Mouse (Mus musculus): ENCODE measurements around the gene Plekhh2.

Plekhh2 gene

DNA sequence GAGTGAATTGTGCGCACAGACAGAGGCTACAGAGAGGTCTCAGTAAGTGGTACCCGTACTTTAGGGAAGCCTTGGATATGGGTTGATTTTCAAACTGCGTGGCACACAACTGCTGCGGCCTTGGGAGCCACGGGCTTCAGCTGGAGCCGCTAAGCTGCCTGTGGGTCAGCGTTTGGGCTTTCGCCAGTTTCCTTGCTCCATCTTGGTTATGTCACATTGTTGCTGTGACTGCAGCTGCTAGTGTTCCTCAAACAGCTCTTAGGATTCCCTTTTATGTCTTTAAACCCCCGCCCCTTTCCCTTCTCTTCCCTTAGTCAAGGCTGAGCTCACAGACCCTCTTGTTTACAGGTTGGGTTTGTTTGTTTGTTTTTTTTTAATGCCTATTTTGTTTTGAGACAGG, 61.6 kb downstream of the Plekhh2 start:
- CTCF ChIA-PET: no interaction called here

DNA sequence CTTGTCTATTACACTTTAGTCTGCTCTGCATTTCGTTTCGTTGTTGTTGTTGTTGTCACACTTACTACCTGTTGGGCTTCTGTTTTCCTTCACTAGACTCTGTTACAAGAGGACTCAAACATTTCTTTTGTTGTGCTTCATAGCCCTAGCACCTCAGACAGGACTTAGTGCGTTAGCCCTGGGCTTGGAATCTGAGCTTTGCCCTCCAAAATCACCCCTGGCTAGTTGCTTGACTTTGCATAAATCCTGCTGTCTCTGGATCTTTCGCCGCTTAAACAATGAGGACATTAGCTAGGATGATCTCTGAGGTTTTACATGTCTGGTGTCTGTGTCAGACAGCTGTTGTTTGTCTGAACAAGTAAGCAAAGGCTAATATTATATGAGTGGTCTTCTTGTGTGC, 62.2 kb downstream of the Plekhh2 start:
- CTCF ChIA-PET: no interaction called here

DNA sequence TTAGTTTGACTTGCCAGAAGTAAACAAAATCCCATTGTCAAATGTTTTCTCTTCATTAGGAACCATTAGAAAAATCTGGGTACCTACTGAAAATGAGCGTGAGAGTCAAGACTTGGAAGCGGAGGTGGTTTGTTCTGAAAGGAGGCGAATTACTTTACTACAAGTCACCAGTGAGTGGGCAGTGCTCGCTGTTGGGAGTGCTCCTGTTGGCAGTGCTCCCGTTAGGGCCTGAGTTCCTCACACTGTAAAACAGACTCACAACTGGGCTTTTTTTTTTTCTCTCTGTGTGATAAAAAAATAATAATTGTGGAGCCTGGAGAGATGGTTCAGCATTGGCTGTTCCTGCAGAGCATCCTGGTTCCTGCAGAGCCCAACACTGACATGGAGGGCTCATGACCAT, 63.4 kb downstream of the Plekhh2 start:
- CTCF ChIA-PET: no interaction called here

DNA sequence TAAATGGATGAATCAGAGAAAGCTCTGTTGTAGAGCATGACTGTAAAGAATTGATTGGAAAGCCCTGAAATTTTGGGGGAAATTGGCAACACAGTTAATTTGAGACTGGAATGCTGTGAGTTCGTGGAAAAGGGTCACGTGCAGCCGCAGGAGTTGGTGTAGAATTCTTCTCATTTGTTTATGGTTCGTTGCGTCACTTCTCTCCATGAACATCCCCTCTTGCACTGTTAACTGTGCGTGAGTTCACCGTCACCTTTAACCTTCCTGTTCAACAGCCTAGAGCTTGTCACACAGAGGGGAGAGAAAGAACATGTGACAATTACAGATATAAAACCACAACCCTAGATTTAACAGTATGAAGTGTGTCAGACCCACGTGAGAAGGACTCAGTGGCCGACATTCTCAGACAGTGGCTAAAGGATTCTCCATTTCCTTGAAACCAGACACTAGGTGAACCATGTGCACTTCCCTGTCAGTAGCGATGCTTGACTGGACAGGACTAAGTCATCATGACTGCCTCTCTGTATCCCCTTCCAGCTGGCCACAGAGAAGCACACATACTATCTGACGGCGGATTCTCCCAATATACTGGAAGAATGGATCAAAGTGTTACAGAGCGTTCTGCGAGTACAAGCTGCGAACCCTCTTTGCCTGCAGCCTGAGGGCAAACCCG, 65.1 kb downstream of the Plekhh2 start:
- CTCF ChIA-PET: no interaction called here

DNA sequence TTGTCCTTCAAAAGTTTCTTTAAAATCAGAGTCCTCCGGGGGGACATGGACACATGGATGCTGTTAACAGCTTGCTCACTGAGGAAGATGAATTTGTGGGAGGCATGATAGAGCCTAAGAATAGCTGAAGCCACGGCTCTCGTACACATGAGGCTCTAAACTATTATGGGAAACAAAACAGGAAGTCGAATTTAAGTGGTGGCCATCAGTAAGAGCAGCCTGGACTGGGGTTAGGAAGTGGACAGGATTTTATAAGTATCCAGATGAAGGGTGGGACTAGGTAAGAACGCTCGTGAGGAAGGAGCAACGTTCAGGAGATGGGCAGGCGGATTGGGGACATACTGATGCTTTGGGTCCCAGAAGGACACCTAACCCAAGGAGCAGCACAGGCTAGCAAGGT, 67.6 kb downstream of the Plekhh2 start:
- CTCF ChIA-PET: no interaction called here

DNA sequence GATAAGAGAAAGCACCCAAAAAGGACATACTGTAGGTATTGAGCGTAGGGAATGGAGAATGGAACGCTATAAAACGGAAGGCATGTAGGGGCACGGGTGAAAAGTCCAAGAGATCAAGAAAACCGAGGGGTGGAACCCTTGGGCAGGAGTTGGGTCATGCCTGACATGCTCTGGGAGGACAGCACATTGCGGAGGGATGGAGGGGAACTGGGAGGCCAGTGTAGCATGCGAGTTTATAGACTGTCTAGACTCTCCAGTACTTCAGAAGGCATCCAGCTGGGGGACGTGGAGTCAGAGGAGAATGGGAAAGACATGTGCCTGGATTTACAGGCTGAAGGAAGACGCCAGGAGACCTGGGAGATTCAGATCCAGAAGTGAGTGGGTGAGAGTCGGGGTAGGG, 68.1 kb downstream of the Plekhh2 start:
- CTCF ChIA-PET: no interaction called here

DNA sequence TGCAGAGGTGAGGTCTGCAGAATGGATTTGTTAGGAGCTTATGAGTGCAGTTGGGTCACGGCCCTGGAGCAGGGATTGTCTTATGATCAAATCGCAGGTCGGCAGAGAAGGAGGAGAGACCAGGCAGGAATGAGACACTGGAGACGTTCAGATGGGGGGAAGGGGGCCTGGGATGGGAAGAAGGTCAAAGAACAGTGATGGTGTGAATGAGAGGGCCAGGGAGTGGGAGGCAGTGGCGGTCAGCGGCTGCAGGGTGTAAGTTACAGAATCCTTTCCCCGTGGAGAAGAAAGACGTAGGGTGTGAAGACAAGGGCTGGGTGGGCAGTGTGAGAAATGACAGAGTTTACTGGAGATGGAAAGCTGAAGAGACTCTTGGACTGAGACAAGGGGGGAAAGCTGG, 69.1 kb downstream of the Plekhh2 start:
- CTCF ChIA-PET: no interaction called here

DNA sequence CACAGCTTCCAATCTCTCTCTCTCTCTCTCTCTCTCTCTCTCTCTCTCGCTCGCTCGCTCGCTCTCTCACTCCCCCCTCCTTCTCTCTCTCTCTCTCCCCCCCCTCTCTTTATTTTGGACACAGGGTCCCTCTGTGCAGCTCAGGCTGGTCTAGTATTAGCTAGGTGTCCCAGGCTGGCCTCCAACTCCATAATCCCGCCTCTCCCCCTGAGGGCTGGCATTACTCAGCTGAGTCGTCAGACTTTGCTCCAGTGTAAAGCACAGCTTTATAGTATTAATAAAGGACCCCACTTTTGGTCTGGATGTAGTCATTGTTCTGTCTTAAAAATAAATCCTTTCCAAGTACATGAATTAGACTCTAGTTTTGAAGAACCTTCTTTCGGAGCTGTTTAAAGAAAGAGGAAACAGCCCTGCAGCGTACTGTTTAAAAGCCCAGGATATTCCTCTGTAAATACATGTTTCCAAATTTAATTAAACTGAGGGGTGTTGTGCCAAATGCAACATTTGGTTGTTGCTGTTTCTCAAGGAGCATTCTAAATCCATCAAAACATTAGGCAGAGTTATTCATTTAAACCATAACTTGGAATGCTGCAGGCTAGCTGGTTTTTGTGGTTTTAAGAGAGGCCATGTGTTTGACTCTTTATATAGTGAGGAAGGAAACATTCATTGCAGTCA, 70.2 kb downstream of the Plekhh2 start:
- CTCF ChIA-PET: no interaction called here

DNA sequence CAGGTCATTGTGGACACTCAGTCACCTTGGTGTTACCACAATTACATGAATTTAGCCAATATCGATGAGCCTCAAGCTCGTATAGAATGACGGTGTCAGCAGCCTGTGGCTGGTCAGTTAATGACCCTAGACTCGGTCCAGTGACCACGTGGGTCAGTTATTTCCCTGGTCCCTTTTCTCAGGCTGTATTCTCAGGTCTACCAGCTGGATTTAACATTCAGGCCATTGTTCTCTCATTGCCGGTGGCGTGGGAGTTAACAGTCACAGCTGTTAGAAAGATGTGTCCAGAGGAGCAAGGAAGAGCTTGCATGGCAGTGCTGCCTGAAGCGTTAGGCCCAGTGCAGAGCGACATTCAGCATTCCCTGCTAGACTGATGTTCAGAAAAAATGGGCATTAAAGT, 72.4 kb downstream of the Plekhh2 start:
- CTCF ChIA-PET: no interaction called here

DNA sequence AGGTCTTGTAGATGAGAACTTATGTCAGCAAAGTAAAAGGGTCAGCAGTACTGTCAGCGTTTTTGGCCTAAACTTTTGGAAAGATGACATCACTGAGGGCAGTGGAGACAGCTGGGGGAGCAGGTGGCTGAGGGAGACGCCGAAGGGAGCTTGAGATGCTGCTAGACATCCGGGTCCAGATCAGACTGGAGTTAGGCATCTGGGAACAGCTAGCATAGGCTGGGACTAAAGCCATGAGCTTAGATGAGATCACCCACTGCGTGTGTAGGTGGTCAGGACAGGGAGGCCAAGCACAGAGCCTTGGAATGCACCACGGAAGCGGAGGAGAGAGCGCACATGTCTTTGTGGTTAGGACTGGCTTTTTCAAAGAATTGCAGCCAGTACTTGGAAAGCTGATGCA, 73.4 kb downstream of the Plekhh2 start:
- CTCF ChIA-PET: no interaction called here

DNA sequence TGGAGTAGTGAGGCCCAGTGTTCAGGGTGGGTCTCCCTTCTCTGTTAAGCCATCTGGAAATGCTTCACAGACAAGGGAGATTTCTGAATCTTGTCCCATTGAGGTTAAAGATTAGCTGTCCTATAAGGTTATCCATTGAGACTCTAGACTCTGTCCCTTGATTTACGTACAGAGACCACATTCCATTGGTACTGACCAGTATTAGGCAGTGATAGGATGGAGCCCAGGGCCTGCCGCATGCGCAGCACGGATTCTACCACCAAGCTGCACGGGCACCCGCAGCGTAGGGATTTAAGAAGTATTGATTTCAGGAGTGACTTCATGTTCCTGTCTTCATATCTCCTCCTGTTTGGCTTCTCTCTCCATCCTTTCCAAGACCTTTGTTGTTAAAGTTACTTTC, 78.4 kb downstream of the Plekhh2 start:
- CTCF ChIA-PET: no interaction called here

DNA sequence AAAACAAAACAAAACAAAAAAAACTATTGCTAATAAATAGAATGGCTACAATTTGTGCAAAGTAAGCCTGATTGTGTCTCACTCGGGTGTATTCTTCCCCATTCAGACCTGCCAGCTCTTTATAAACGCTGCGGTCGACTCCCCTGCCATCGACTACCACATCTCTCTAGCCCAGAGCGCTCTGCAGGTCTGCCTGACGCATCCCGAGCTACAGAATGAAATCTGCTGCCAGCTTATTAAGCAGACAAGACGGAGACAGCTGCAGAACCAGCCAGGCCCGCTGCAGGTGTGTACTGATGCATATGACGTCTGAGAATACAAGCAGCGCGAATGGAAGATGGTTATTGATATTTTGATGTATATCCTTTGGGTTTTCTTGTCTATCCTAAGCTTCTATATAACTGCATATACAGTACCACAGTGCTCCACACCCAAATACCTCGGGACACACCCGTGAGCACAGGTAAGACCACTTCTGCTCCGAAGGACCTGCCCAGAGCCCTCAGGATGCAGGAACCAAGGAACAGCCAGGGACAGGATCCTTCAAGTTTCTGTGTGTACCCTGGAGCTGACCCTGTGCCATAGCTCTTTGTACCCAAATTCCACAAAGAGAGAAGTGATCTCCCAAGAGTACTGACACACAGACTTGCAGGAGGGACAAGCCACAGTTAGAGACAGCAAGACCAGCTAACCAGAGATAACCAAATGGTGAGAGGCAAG, 79.9 kb downstream of the Plekhh2 start:
- CTCF ChIA-PET: no interaction called here

DNA sequence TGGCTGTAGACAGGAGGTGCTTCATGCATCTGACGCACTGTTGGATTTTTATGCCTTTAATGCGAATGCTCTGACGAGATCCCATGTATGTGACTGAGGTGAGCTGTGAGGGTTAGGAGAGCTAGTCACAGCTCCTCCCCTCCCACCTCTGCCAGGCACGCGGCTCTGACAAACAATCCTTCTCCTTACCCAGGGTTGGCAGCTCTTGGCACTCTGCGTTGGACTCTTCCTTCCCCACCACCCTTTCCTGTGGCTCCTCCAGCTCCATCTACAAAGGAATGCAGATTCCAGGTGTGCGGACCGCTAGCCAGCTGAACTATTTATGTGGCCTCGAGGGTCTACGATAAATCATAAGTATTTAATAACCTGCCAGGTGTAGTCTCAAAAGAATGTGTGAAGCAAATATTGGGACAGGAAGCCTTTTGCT, 84.3 kb downstream of the Plekhh2 start:
- CTCF ChIA-PET: no interaction called here

DNA sequence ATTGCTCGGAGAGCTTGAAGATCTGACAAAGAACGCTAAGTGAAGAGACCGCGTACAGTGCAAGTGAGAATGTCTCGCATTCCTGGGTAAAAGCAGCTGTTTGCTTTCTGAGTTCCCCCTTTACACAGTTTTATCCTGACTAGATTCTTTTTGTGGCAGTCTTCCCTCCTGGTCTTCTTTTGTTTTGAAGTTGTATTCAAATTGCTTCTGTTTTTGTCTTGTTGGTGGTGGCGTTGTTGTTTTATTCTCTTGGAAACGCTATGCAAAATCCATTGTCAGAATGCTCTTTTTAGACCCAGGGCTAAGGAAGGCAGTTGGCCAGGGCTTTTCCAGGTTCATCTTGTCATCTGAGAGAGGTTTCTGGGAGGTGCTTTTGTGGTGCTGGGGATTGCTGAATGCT, 84.8 kb downstream of the Plekhh2 start:
- CTCF ChIA-PET: no interaction called here

DNA sequence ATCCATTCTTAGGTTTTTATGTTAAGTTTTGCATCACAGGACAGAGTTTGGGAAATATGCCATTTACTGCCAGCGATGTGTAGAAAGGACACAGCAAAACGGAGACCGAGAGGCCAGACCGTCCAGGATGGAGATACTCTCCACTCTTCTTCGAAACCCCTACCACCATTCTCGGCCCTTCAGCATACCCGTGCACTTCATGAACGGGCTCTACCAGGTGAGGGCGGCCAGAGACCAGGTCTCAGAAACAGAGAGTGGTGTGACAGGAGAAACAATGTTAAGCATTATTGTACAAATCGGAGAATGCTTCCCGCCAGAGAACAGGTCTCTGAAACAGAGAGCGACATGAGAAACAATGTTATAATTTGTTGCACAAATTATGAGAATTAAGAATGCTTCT, 86.2 kb downstream of the Plekhh2 start:
- CTCF ChIA-PET: no interaction called here

DNA sequence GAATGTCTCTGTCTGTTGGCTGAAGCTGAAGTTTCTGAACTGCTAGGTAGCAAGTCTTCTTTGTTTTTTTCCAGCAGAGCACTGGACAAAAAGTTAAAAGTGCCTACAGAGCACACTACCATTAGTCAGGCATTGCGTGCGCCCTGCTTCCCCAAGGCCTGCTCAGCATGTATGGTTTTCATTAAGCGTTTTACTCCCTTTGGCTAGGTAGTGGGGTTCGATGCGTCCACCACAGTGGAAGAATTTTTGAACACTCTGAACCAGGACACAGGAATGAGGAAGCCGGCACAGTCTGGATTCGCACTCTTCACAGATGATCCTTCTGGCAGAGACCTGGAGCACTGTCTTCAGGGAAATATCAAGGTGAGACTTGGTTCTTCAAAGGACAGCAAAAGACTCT, 87.2 kb downstream of the Plekhh2 start:
- CTCF ChIA-PET: interaction anchor here (0.7 kb wide), 1 partner anchor 1559 kb away, joined by 4 read pairs; no protein-coding TSS in a partner anchor

DNA sequence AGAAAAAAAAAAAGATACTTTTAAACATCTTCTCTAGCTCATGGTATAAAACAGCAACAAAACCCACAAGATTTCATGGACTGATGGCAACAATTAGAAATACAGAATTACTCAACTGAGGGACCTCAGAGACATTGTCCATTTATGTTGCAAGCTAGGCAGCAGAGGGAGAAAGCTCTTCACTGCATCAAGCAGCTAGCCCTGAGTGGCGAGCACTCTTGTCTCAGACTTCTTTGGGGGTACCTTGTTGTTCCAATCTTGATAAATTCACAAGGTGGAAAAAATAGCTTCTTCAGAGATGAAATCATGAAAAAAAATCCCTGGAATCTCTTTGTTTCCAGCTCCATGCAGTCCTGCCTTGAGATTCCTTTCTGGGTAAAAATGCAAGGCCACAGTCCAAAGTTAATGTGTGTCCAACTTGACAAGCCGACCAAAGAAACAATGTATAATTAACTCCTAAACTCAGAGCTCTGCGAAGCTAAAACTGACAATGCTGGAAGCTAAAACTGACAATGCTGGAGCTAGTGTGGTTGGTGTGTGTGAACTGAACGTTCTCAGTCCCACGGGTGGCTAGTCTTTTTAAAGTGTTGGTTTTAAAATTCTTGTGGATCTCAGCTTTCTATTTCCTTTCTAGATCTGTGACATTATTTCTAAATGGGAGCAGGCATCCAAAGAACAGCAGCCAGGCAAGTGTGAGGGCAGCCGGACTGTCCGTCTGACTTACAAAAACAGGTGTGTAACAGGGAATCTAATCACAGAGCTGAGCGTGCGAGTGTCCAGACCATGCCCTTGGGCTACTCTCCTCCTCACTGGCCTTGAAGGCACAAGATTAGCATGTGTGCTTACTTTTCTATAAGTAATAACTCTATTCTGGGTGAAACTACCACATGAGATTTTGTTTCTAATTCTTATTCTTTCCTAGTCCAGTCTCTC, 88.6 kb downstream of the Plekhh2 start:
- CTCF ChIA-PET: no interaction called here

DNA sequence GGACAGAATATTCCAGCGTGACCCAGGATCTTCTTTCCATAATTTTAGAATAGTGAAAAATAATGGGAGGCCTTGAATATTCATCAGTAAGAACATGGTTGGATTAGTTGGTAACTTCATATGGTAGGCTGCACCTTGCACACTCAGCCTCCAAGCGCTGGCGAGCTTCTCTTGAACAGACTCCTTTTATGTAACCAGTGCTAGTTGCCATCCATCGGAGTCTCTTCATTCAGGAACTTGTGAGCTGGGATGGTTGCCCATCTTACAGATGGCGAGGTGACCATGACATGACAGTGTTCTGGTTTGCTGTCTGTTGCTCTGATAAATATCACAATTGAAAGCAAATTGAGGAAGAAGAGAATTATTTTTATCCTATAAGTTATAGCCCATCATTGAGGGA, 90.1 kb downstream of the Plekhh2 start:
- CTCF ChIA-PET: no interaction called here

DNA sequence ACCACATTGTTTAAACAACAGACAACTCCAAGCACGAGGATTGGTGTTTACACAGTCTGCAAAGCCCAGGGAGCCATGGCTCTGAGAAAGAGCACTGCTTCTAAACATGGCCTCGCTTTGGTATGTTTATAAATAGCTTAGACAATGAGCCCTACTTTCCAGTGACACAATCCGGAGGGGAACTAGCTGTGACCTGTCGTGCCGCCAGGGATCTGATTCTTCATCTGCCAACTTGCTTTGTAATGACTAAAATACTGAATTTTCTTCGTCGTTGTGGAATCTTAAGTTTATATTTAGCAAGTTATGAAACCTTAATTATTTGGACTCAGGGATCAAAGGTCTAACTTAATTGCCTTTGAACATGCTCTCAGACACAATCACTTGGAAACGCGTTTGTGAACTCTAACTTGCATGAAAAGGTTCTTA, 91.5 kb downstream of the Plekhh2 start:
- CTCF ChIA-PET: no interaction called here

DNA sequence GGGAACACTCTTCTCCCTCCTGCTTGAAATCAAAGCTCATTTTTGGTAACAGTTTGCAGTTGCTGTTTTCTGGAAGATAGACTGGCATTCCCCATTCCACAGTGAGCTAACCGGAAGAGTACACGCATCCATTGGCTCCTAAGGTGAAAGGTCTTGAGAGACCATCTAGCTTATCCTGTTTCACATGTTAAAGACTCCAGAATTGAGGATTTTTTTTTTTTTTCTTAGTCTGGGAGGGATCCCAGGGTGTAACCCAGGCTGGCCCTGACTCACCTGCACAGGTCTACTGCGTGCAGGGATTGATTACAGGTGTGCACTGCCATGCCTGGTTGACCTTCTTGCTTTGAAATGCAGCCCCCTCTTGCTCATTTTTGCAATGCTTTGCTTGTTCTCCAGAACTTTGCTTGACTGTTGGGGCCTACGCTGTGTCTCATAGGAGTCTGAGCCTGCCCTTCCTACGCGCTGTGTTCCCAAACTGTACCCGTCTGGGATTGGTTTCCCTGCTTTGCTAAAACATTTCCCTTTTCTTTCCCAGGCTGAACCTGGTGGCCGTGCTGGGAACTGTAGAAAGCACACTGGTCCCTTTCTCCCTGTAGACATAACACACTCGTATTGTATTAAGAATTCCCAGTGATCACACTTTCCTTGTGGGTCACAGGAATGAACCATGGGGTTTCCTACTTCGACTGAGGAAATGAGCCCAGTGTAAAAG, 92.2 kb downstream of the Plekhh2 start:
- CTCF ChIA-PET: no interaction called here

DNA sequence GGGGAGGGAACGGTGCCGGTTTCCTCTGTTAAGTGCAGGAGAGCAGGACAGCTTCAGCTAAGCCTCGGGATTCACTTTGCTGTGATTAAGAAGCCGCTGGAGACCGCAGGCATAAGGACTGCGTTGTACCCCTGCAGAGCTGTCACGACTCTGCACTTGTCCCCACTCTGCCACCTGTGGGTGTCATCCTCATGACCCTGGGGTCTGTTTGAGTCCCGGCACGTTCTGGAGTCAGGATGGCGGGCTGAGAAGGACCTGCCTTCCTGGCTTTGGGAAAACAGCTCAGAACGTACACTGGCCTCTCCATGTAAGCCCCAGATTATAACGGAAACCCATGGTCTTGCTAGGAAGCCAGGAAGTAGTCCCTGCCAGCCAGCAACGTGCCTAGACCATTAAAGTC, 95.3 kb downstream of the Plekhh2 start:
- CTCF ChIA-PET: interaction anchor here (0.6 kb wide), 1 partner anchor 11 kb away, joined by 4 read pairs; no protein-coding TSS in a partner anchor
